Mouse (Mus musculus) limb, embryonic 14.5 days (tissue): ENCODE measurements around the gene Sh3bp2. TPM values are rescaled to one million over a fixed set of nuclear protein-coding genes. Genes with fewer than 3 reads are reported as not detected.

Experiments used
- ATAC-seq: fragments of 200-750 bp; cut with Nextera tagmentation; 2 replicates; pipeline ENCODE4 v1.8.0; 2017; ENCODE audit warnings: low read depth, moderate number of reproducible peaks, moderate TSS enrichment; ENCODE audit not compliant: low FRiP score
- DNase-seq: peaks from one replicate; pipeline ENCODE4 v3.0.0-alpha.2; 2015; ENCODE audit warnings: low spot score
- H3K27ac ChIP-seq: fragments of 300-500 bp; sonication (generic); replicated peaks from 2 replicates; pipeline ENCODE4 v1.5.1; 2014; ENCODE audit warnings: low read depth, mild to moderate bottlenecking, low read length, moderate library complexity, mixed read lengths
- H3K27me3 ChIP-seq: fragments of 300-500 bp; sonication (generic); 2 replicates; pipeline ENCODE4 v1.6.1; 2014; ENCODE audit warnings: low read length, mixed read lengths; ENCODE audit not compliant: control insufficient read depth, insufficient read depth
- H3K36me3 ChIP-seq: fragments of 300-500 bp; sonication (generic); 2 replicates; pipeline ENCODE4 v1.6.1; 2014; ENCODE audit warnings: mild to moderate bottlenecking, low read length, moderate library complexity, mixed read lengths; ENCODE audit not compliant: control insufficient read depth, insufficient read depth
- H3K4me1 ChIP-seq: fragments of 300-500 bp; sonication (generic); 2 replicates; pipeline ENCODE4 v1.6.1; 2014; ENCODE audit warnings: antibody characterized with exemption, low read length, mixed read lengths; ENCODE audit not compliant: control insufficient read depth, insufficient read depth
- H3K4me2 ChIP-seq: fragments of 300-500 bp; sonication (generic); replicated peaks from 2 replicates; pipeline ENCODE4 v1.6.1; 2014; ENCODE audit warnings: low read depth, mild to moderate bottlenecking, low read length, moderate library complexity; ENCODE audit not compliant: severe bottlenecking
- H3K4me3 ChIP-seq: fragments of 300-500 bp; sonication (generic); replicated peaks from 2 replicates; pipeline ENCODE4 v1.5.1; 2014; ENCODE audit warnings: low read length
- H3K9ac ChIP-seq: fragments of 300-500 bp; sonication (generic); 2 replicates; pipeline ENCODE4 v1.6.1; 2014; ENCODE audit warnings: mild to moderate bottlenecking, low read depth, low read length, moderate library complexity; ENCODE audit not compliant: severe bottlenecking
- H3K9me3 ChIP-seq: fragments of 300-500 bp; sonication (generic); 2 replicates; pipeline ENCODE4 v1.6.1; 2016; ENCODE audit warnings: low read length; ENCODE audit not compliant: control insufficient read depth
- POLR2A ChIP-seq: fragments of 200-500 bp; IDR thresholded peaks from 2 replicates; pipeline ENCODE4 v1.8.0; 2012; ENCODE audit warnings: inconsistent platforms, mild to moderate bottlenecking, moderate library complexity, borderline replicate concordance; ENCODE audit not compliant: insufficient read depth, insufficient read length; ENCODE audit errors: extremely low read depth
- WGBS: fragments of 180-500 bp; shearing (Covaris S2); extraction: QIAGEN DNeasy Blood & Tissue Kit; methylation state at CpG from one replicate; pipeline ENCODE4 v1.1.7; 2014; 5-methylcytosine and 5-hydroxymethylcytosine counted together
- polyA plus RNA-seq, 2 experiments: library from polyadenylated mRNA; depleted of rRNA in 1 of 2; stranded (reverse) in 1 of 2; unstranded in 1 of 2; fragments of >200 nt; fragmentation: Nextera tagmentation in 1 of 2; extraction: Ambion mirVana in 1 of 2; gene quantifications; 2 replicates each; pipeline versions ENCODE4 v1.2.1 to v1.2.3; 2012 to 2014

Gene Sh3bp2
- polyA plus RNA-seq, 2 experiments = 12.6 to 17.9 TPM

DNA sequence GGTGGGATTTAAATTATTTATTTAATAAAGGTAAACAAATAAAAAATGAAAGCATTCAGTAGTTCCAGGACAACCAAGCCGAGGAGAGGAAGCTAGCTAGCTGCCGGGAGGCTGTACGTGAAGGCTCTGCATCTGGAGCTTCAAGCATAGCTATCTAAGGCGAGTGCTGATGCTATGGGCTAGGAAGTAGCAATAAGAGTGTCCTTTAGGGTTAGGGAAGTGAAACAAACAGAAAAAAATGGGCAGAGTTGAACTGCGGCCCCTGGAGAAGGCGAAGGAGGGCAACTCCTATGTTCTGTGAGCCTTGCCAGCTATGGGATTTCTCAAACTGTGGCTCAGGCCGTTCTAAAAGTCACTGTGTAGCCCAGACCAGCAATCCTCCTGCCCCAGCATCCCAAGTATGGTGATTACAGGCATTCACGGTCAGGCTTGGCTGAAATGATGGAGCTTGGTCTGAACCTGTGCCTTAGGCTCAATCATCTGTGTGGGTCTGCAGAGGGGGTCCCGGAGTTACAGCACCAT, 6.2 kb upstream of the Sh3bp2 start:
- H3K9ac ChIP-seq = no peak overlapping the region
- TF ChIP-seq POLR2A = no peak
- H3K9me3 ChIP-seq = no peaks in the 10 kb centered on the region
- peaks cover under 1% of the 10 kb centered on the region; the same call in 1 of the 2 replicates for H3K4me1 ChIP-seq
- H3K4me3 ChIP-seq = no peak overlapping the region
- no peaks in the 10 kb centered on the region for H3K27me3 ChIP-seq
- ATAC-seq (no peak), DNase-seq (no peak)
- no peak overlapping the region for H3K27ac ChIP-seq
- no peak overlapping the region for H3K4me2 ChIP-seq
- 81% methylated on average over 9 of the region's 9 CpGs for WGBS
- H3K36me3 ChIP-seq = no peaks in the 10 kb centered on the region

- TF ChIP-seq POLR2A = no peak
- DNase-seq (no peak), ATAC-seq (no peak)
- Histone ChIP-seq H3K4me1 (no peaks in the 10 kb centered on the region), H3K36me3 (no peaks in the 10 kb centered on the region), H3K9me3 (no peaks in the 10 kb centered on the region), H3K27ac (no peak overlapping the region), H3K27me3 (no peaks in the 10 kb centered on the region), H3K4me3 (no peak overlapping the region), H3K9ac (no peak overlapping the region), H3K4me2 (no peak overlapping the region)
- 76% methylated on average over 11 of the region's 11 CpGs for WGBS
Observed at GRCm38 (mm10) chr5:34520458-34521209, 5.0 kb upstream of the Sh3bp2 start.

DNA sequence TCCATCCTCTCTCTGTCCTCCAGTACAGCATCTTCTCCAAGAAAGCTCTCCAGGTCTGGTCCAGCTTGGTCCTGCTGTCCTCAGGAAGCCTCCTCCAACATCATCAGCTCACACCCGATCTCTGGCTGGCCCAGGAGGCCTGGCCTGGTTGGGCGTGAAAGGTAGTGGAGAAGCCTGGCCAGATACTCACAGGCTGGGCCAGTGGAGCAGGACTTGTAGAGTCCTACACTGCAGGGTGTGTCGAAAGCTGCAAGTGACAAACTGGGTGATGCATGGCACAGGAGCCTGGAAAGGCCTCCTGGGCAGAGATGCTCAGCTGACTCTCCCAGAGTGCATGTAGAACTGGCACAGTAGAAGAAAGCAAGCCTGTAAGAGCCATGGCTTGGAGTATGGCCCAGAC, 4.3 kb upstream of the Sh3bp2 start:
- no peaks in the 10 kb centered on the region for H3K9me3 ChIP-seq
- H3K27me3 ChIP-seq = no peaks in the 10 kb centered on the region
- H3K27ac ChIP-seq = no peak overlapping the region
- ATAC-seq (no peak), DNase-seq (no peak)
- no peak overlapping the region for H3K4me2 ChIP-seq
- H3K9ac ChIP-seq = no peak overlapping the region
- 89% methylated on average over 3 of the region's 3 CpGs for WGBS
- H3K4me1 ChIP-seq = no peaks in the 10 kb centered on the region
- no peaks in the 10 kb centered on the region for H3K36me3 ChIP-seq
- no peak overlapping the region for H3K4me3 ChIP-seq
- no peak for TF ChIP-seq POLR2A

- DNase-seq (no peak), ATAC-seq (no peak)
- H3K4me3 ChIP-seq = no peak overlapping the region
- WGBS = 62% methylated on average over 3 of the region's 4 CpGs
- no peak overlapping the region for H3K27ac ChIP-seq
- no peaks in the 10 kb centered on the region for H3K4me1 ChIP-seq
- no peaks in the 10 kb centered on the region for H3K27me3 ChIP-seq
- no peaks in the 10 kb centered on the region for H3K36me3 ChIP-seq
- H3K4me2 ChIP-seq = no peak overlapping the region
- H3K9ac ChIP-seq = no peak overlapping the region
- H3K9me3 ChIP-seq = no peaks in the 10 kb centered on the region
- no peak for TF ChIP-seq POLR2A
Observed at GRCm38 (mm10) chr5:34523958-34524485, 1.6 kb upstream of the Sh3bp2 start.

DNA sequence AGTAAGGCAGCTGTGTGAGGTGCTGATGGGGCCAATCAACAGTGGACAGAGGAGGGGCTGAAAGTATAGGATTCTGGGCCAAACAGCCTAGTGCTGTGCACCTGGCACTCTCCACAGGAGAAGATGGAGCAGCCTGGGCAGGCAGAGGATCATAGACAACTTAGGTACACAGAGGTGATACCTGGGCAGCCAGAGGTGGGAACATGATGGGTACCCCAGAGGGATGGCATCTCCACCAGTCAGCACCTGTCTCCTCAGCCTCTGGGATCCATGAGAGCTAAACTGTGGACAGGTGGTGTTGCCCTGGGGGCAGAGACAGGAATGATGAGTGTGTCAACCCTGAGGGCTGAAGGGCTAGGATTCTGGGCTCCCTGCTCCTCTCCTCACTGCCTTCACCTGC, 1.1 kb upstream of the Sh3bp2 start:
- Histone ChIP-seq H3K27me3 (no peaks in the 10 kb centered on the region), H3K36me3 (no peaks in the 10 kb centered on the region), H3K9ac (no peak overlapping the region), H3K4me2 (no peak overlapping the region), H3K4me3 (no peak overlapping the region), H3K9me3 (no peaks in the 10 kb centered on the region), H3K27ac (no peak overlapping the region), H3K4me1 (no peaks in the 10 kb centered on the region)
- TF ChIP-seq POLR2A = no peak
- no peak for ATAC-seq
- DNase-seq = no peak
